Mouse (Mus musculus) G1E (cell line): Measurements from ENCODE around the gene Hmgcr. TPM values are rescaled to one million over a fixed set of nuclear protein-coding genes. Genes with fewer than 3 reads are reported as not detected.

ENCODE experiments used
- ATAC-seq: 2 replicates; pipeline ENCODE4 v1.8.0; 2016; ENCODE audit warnings: mild to moderate bottlenecking; ENCODE audit not compliant: insufficient number of reproducible peaks, poor library complexity, low FRiP score, severe bottlenecking; ENCODE audit errors: extremely low read depth
- DNase-seq: peaks from one replicate; pipeline ENCODE4 v3.0.0; 2012; ENCODE audit warnings: low spot score
- H3K27me3 ChIP-seq: 2 replicates; pipeline ENCODE4 v1.6.1; 2012; ENCODE audit warnings: mild to moderate bottlenecking, low read length, inconsistent platforms; ENCODE audit not compliant: insufficient read depth
- H3K36me3 ChIP-seq: replicated peaks from 2 replicates; pipeline ENCODE3; 2012; ENCODE audit warnings: mild to moderate bottlenecking, inconsistent platforms
- H3K4me1 ChIP-seq: 2 replicates; pipeline ENCODE4 v1.6.1; 2012; ENCODE audit warnings: low read depth, low read length, inconsistent platforms, mixed read lengths; ENCODE audit not compliant: insufficient read depth
- H3K4me3 ChIP-seq: 2 replicates; pipeline ENCODE4 v1.5.1; 2012; ENCODE audit warnings: low read depth, mild to moderate bottlenecking, inconsistent platforms, low read length, moderate library complexity, mixed read lengths
- H3K9me3 ChIP-seq: replicated peaks from 2 replicates; pipeline ENCODE4 v1.6.1; 2012; ENCODE audit warnings: inconsistent platforms
- CTCF ChIP-seq: IDR thresholded peaks from 2 replicates; pipeline ENCODE4 v1.5.1; 2012; ENCODE audit warnings: low read depth, low read length, inconsistent platforms, mixed read lengths
- GATA1 ChIP-seq: IDR thresholded peaks from 2 replicates; pipeline ENCODE4 v1.6.1; 2012; ENCODE audit warnings: borderline replicate concordance, low read length, inconsistent platforms, mixed read lengths
- GATA2 ChIP-seq: IDR thresholded peaks from 2 replicates; pipeline ENCODE4 v1.6.1; 2012; ENCODE audit warnings: low read depth, low read length, inconsistent platforms, borderline replicate concordance
- POLR2AphosphoS5 ChIP-seq: IDR thresholded peaks from 2 replicates; pipeline ENCODE4 v1.6.1; 2012; ENCODE audit warnings: low read depth, low read length, inconsistent platforms; ENCODE audit not compliant: insufficient replicate concordance
- TAL1 ChIP-seq: conservative IDR thresholded peaks from 2 replicates; pipeline ENCODE4 v1.6.1; 2012; ENCODE audit warnings: low read depth, low read length, inconsistent platforms, mixed read lengths
- polyA plus RNA-seq: library from polyadenylated mRNA; stranded (reverse); fragments of >175 nt; gene quantifications from 2 replicates; pipeline ENCODE4 v1.2.3, GENCODE M21; 2012
- total RNA-seq, 2 experiments: library from RNA; stranded (forward) in 1 of 2; stranded (reverse) in 1 of 2; fragments of 200-1000 nt in 1 of 2; fragments of >200 nt in 1 of 2; fragmentation: Nextera tagmentation in 1 of 2; gene quantifications; 2 replicates each; pipeline ENCODE4 v1.2.3; 2014 to 2017

Hmgcr gene
- total RNA-seq (2014; fragmentation: Nextera tagmentation) (170 and 206 TPM in 2 replicates), total RNA-seq (2017) (268 and 329 TPM in 2 replicates), polyA plus RNA-seq (15.5 and 18.5 TPM in 2 replicates)

DNA sequence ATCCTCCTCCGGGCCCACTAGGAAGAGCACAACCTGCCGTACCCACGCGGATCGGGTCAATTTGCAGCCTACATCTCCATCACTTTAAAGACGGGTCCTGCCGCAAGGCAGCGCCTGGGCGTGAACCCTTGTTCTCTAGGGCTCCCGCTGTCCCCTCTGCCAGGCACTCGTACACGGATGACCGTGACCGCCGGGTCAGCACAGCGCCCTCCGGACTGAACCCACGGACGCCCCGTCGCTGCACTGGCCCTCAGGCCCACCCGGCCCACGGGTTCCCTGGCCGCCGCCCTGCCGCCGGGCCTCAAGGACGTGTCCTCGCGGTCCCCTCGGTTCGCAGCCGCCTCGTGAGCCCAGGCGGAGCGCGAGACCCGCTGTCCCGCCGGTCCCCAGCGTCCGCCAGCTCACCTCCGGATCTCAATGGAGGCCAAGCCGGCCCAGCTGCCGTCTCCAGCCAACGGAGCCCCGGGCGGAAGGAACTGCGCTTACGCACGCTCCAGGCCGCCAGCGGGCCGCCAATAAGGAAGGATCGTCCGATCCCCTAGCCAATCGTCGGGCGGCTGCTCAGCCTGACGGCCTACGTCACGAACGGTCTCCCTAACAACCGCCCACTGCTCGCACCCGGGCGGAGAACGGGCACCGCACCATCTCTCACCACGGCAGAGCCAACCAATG, at the start of gene Hmgcr:
Gene Hmgcr (minus strand): TSS at position 531 of the 672 bp plus-strand sequence.
- ATAC-seq: peak; percentile 98
- TF ChIP-seq GATA1 (no peak), POLR2AphosphoS5 (no peak), TAL1 (no peak), CTCF (no peak), GATA2 (no peak)
- no peaks in the 10 kb centered on the region for H3K27me3 ChIP-seq
- H3K4me3 ChIP-seq: peak within 1 kb of the TSS; percentile 100
- H3K9me3 ChIP-seq: no peaks in the 10 kb centered on the region
- peaks cover 41% of the 10 kb centered on the region for H3K4me1 ChIP-seq
- DNase-seq: peak; percentile 98
- peaks cover 31% of the 10 kb centered on the region for H3K36me3 ChIP-seq

- no peak for DNase-seq
- peaks cover 3% of the 10 kb centered on the region; the same call in 1 of the 2 replicates for H3K4me1 ChIP-seq
- no peak for ATAC-seq
- H3K4me3 ChIP-seq: peak overlapping the region; percentile 8; the same call in 1 of the 2 replicates
- peaks cover 10% of the 10 kb centered on the region for H3K27me3 ChIP-seq
- TF ChIP-seq GATA2: no peak
- H3K36me3 ChIP-seq: no peaks in the 10 kb centered on the region
- H3K9me3 ChIP-seq: peaks cover 6% of the 10 kb centered on the region
Measured at GRCm38 (mm10) chr13:96720003-96720402, 49.3 kb upstream of the Hmgcr start.

GRCm38 (mm10) chr13:96717821-96718220, 47.1 kb upstream of the Hmgcr start:
- Histone ChIP-seq H3K27me3 (peaks cover 5% of the 10 kb centered on the region; the same call in 1 of the 2 replicates), H3K4me3 (no peak overlapping the region), H3K4me1 (peaks cover 3% of the 10 kb centered on the region; the same call in 1 of the 2 replicates), H3K36me3 (no peaks in the 10 kb centered on the region), H3K9me3 (peaks cover 12% of the 10 kb centered on the region)
- DNase-seq: no peak
- TF ChIP-seq GATA1: no peak
- TF ChIP-seq GATA2: no peak
- no peak for TF ChIP-seq TAL1
- TF ChIP-seq CTCF: no peak
- no peak for TF ChIP-seq POLR2AphosphoS5
- ATAC-seq: no peak

DNA sequence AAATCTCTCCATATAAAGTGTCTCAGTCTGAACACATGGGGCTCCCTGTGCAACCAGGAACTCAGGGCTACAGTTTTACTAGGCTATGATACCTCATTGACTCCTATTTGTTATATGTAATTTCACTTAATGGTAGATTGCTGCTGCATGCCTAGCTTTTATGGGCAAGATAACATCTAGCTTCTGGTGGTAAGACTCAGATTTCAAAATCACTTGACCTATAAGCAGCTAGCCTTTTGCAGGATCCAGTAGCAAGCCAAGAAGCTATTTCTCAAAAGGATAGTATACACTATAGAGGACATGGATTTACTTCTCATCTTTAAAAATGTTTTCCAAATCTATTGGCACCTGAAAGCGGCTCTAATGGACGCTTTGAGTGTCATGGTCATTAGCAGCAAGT, 45.6 kb upstream of the Hmgcr start:
- ATAC-seq (no peak), DNase-seq (no peak)
- H3K4me1 ChIP-seq: peaks cover 3% of the 10 kb centered on the region; the same call in 1 of the 2 replicates
- H3K36me3 ChIP-seq: no peaks in the 10 kb centered on the region
- H3K9me3 ChIP-seq: peaks cover 12% of the 10 kb centered on the region
- peaks cover 5% of the 10 kb centered on the region; the same call in 1 of the 2 replicates for H3K27me3 ChIP-seq
- TF ChIP-seq POLR2AphosphoS5: no peak
- TF ChIP-seq TAL1: no peak
- TF ChIP-seq GATA2: no peak
- TF ChIP-seq GATA1: no peak
- no peak for TF ChIP-seq CTCF
- H3K4me3 ChIP-seq: no peak overlapping the region

- H3K4me3 ChIP-seq: no peak overlapping the region
- DNase-seq (no peak), ATAC-seq (peak; percentile 34; the same call in 1 of the 2 replicates)
- TF ChIP-seq GATA1 (no peak), POLR2AphosphoS5 (no peak), TAL1 (no peak; the same call in 1 of the 2 replicates), CTCF (no peak), GATA2 (no peak)
- H3K4me1 ChIP-seq: peaks cover 11% of the 10 kb centered on the region
- no peaks in the 10 kb centered on the region for H3K27me3 ChIP-seq
- peaks cover 4% of the 10 kb centered on the region for H3K9me3 ChIP-seq
- H3K36me3 ChIP-seq: no peaks in the 10 kb centered on the region
Measured at GRCm38 (mm10) chr13:96709269-96710233, 38.8 kb upstream of the Hmgcr start.

- ATAC-seq (no peak), DNase-seq (no peak)
- Histone ChIP-seq H3K36me3 (peaks cover 4% of the 10 kb centered on the region), H3K9me3 (no peaks in the 10 kb centered on the region), H3K4me3 (no peak overlapping the region), H3K27me3 (no peaks in the 10 kb centered on the region), H3K4me1 (peaks cover 36% of the 10 kb centered on the region)
- TF ChIP-seq GATA2 (no peak), TAL1 (no peak), POLR2AphosphoS5 (no peak), CTCF (no peak)
Measured at GRCm38 (mm10) chr13:96702567-96703278, 32.0 kb upstream of the Hmgcr start.
